Mouse (Mus musculus) spleen, postnatal 4 days (tissue): Measurements from ENCODE around the gene Gsta3.
"Not testable (repeated sequence)": the region's sequence is repeated elsewhere in the genome, so short reads cannot be mapped to it uniquely, and the experiment has no call there.

Experiments used
- DNase-seq, 2 experiments: peaks; one replicate each; pipeline ENCODE4 v3.0.0; 2022; ENCODE audit warnings: low spot score in 2 of 2

Gsta3 gene

GRCm38 (mm10) chr1:21239911-21240898 is at the start of gene Gsta3:
Gene Gsta3 (plus strand): TSS chr1:21240589.
- DNase-seq = no peak

GRCm38 (mm10) chr1:21206241-21206640 is 34.1 kb upstream of the Gsta3 start:
- no peak for DNase-seq

GRCm38 (mm10) chr1:21213537-21213936 is 26.9 kb upstream of the Gsta3 start:
- DNase-seq = not testable (repeated sequence)

GRCm38 (mm10) chr1:21213991-21214692 is 26.2 kb upstream of the Gsta3 start:
- DNase-seq = not testable (repeated sequence)

- peak; percentile 81 to 93 for DNase-seq
Measured at GRCm38 (mm10) chr1:21218489-21218919, 21.9 kb upstream of the Gsta3 start, which contains the start of gene Tmem14a. Gene Tmem14a (plus strand): TSS chr1:21218575.

GRCm38 (mm10) chr1:21227756-21228395 is 12.5 kb upstream of the Gsta3 start:
- no peak for DNase-seq

GRCm38 (mm10) chr1:21228740-21229722 is 11.4 kb upstream of the Gsta3 start:
- not testable (repeated sequence) for DNase-seq

GRCm38 (mm10) chr1:21230376-21230775 is 10.0 kb upstream of the Gsta3 start:
- no peak for DNase-seq

GRCm38 (mm10) chr1:21231744-21232464 is 8.5 kb upstream of the Gsta3 start:
- no peak for DNase-seq

GRCm38 (mm10) chr1:21232516-21232915 is 7.9 kb upstream of the Gsta3 start:
- no peak for DNase-seq

GRCm38 (mm10) chr1:21235359-21235758 is 5.0 kb upstream of the Gsta3 start:
- no peak for DNase-seq

- DNase-seq = no peak
Measured at GRCm38 (mm10) chr1:21241096-21241495, 707 bp downstream of the Gsta3 start.

- DNase-seq = no peak
Measured at GRCm38 (mm10) chr1:21244290-21244960, 4.0 kb downstream of the Gsta3 start.

- no peak for DNase-seq
Measured at GRCm38 (mm10) chr1:21246136-21246535, 5.7 kb downstream of the Gsta3 start.

- no peak for DNase-seq
Measured at GRCm38 (mm10) chr1:21247896-21248295, 7.5 kb downstream of the Gsta3 start.

- no peak for DNase-seq
Measured at GRCm38 (mm10) chr1:21248560-21249390, 8.4 kb downstream of the Gsta3 start.

- no peak for DNase-seq
Measured at GRCm38 (mm10) chr1:21251661-21252060, 11.3 kb downstream of the Gsta3 start.

- no peak for DNase-seq
Measured at GRCm38 (mm10) chr1:21252566-21253302, 12.3 kb downstream of the Gsta3 start.
